Mouse (Mus musculus): ENCODE results near the gene Tbc1d10c. TPM values are rescaled to one million over a fixed set of nuclear protein-coding genes. Genes with fewer than 3 reads are reported as not detected.

Gene Tbc1d10c
- polyA plus RNA-seq (2014; fragmentation: Nextera tagmentation; extraction: Ambion mirVana), result 2.2 and 2.6 TPM in 2 replicates

DNA sequence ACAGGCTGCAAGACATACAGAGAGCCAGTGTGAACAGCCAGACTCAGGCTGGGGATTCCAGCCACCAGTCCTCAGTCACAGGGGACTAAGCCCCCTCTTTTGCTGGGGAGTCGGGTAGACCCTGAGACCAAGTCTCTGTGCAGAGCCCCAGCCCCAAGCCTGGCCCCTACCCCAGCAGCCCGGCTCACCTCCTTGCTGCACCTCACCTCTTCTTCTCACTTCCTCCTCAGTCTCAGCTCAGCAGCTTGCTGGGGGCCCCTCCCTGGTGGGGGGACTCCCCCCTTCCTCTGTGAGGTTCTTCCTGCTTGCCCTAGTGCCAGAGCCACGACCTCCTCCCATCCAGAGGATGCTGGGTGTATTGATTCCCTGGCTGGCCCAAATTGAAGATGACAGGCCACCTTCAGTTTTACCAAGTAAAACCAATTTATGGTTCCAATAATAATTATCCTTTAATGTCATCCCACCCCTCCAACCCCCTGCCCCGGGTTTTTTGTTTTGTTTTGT lies at the start of gene Tbc1d10c:
Gene Tbc1d10c (minus strand): TSS at position 454 of the 504 bp plus-strand sequence.
- H3K27me3 ChIP-seq (ENCODE audit: control insufficient read depth, insufficient read depth, low read length), result no peaks in the 10 kb centered on the region
- H3K9me3 ChIP-seq (ENCODE audit: control insufficient read depth, low read length), result no peaks in the 10 kb centered on the region
- H3K4me2 ChIP-seq (ENCODE audit: low read length), result peak within 1 kb of the TSS; percentile 94
- 50% methylated on average over 4 of the region's 4 CpGs for WGBS
- H3K4me3 ChIP-seq (ENCODE audit: control insufficient read depth in 1 of 2, insufficient read depth in 1 of 2, low read depth in 1 of 2, low read length in 2 of 2), result peak within 1 kb of the TSS; percentile 68 to 71
- peak within 1 kb of the TSS; percentile 78 to 89 for H3K27ac ChIP-seq (replicated peaks in 1 of 2; ENCODE audit: control insufficient read depth in 1 of 2, insufficient read depth in 1 of 2, low read depth in 2 of 2, low read length in 2 of 2)
- peaks cover 26 to 37% of the 10 kb centered on the region in 2 experiments for H3K4me1 ChIP-seq (ENCODE audit: control insufficient read depth in 2 of 2, insufficient read depth in 2 of 2, low read length in 2 of 2)
- no peak for ATAC-seq (ENCODE audit: insufficient number of reproducible peaks, insufficient read depth, low FRiP score, low read depth)
- peaks cover 30% of the 10 kb centered on the region for H3K36me3 ChIP-seq (ENCODE audit: control insufficient read depth, insufficient read depth, low read length)
- peak within 1 kb of the TSS; percentile 93 for H3K9ac ChIP-seq (ENCODE audit: low read length)

DNA sequence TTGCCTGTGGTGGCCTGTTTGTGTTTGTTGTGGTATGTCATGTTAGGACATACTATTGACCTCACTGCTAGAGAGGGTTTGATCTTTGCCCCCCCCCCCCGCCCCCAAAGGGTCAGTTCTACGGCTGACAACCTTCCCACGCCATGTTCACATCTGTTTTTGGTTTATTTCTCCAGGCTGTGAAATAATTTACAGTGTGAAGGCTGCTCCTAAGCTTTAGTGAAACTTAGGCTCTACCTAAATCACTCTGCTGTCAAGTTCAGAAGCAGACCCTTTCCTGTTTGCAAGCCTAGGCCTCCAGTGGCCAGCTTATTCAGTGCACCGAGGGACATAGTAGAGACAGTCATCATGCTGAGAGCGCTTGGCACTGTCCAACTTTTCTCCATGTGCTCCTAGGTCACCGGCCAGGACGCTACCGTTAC lies 49.2 kb upstream of the Tbc1d10c start:
- Histone ChIP-seq H3K27ac (replicated peaks in 1 of 2; ENCODE audit: control insufficient read depth in 1 of 2, insufficient read depth in 1 of 2, low read depth in 2 of 2, low read length in 2 of 2) (no peak overlapping the region), H3K4me3 (ENCODE audit: control insufficient read depth in 1 of 2, insufficient read depth in 1 of 2, low read depth in 1 of 2, low read length in 2 of 2) (no peak overlapping the region), H3K4me2 (ENCODE audit: low read length) (no peak overlapping the region), H3K36me3 (ENCODE audit: control insufficient read depth, insufficient read depth, low read length) (no peaks in the 10 kb centered on the region), H3K27me3 (ENCODE audit: control insufficient read depth, insufficient read depth, low read length) (no peaks in the 10 kb centered on the region), H3K9me3 (ENCODE audit: control insufficient read depth, low read length) (no peaks in the 10 kb centered on the region), H3K4me1 (ENCODE audit: control insufficient read depth in 2 of 2, insufficient read depth in 2 of 2, low read length in 2 of 2) (no peaks in the 10 kb centered on the region), H3K9ac (ENCODE audit: low read length) (no peak overlapping the region)
- no peak for ATAC-seq (ENCODE audit: insufficient number of reproducible peaks, insufficient read depth, low FRiP score, low read depth)
- WGBS, result 62% methylated on average over 8 of the region's 8 CpGs

DNA sequence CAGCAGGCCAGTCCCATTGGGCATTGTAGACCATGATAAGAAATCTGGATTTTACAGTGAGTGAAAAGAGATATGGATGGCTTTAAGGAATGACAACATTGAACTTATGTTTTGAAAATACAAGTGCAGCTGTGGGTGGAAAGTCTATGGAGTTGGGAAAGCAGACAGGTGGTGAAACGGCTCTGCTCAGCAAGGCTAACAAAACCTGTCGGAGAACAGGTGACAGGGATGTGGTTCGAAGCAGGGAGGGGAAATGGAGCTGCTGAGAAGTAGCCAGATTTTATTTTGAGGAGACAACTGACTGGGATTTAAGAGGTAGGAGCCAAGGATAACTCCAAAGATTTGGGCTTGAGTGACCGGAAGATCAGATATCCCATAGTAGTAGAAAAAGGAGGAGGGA lies 43.5 kb upstream of the Tbc1d10c start:
- H3K36me3 ChIP-seq (ENCODE audit: control insufficient read depth, insufficient read depth, low read length), result no peaks in the 10 kb centered on the region
- no peak overlapping the region for H3K4me2 ChIP-seq (ENCODE audit: low read length)
- no peaks in the 10 kb centered on the region for H3K9me3 ChIP-seq (ENCODE audit: control insufficient read depth, low read length)
- no peak overlapping the region for H3K4me3 ChIP-seq (ENCODE audit: control insufficient read depth in 1 of 2, insufficient read depth in 1 of 2, low read depth in 1 of 2, low read length in 2 of 2)
- peaks cover 4 to 5% of the 10 kb centered on the region in 2 experiments for H3K4me1 ChIP-seq (ENCODE audit: control insufficient read depth in 2 of 2, insufficient read depth in 2 of 2, low read length in 2 of 2)
- WGBS, result 75% methylated on average over 4 of the region's 4 CpGs
- no peak overlapping the region for H3K9ac ChIP-seq (ENCODE audit: low read length)
- H3K27me3 ChIP-seq (ENCODE audit: control insufficient read depth, insufficient read depth, low read length), result peaks cover 1% of the 10 kb centered on the region
- no peak overlapping the region for H3K27ac ChIP-seq (replicated peaks in 1 of 2; ENCODE audit: control insufficient read depth in 1 of 2, insufficient read depth in 1 of 2, low read depth in 2 of 2, low read length in 2 of 2)
- ATAC-seq (ENCODE audit: insufficient number of reproducible peaks, insufficient read depth, low FRiP score, low read depth), result no peak

DNA sequence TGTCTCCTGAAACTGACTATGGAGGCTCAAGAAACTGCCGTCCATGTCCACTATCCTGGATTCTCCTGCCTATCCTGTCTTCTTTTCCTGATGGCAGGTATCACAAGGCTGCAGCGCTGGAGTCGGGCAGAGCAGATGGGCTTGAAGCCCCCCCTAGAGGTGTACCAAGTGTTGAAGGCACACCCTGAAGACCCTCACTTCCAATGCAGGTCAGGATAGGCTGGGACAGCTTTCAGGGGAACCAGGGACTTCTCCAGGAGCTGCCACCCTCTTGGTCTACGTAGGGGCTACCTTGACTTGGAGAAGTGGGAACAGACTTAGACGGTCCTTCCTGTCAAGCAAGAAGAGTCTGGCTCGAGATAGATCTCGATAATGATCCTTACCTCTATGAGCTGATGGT lies 41.6 kb upstream of the Tbc1d10c start:
- peak overlapping the region; percentile 68 for H3K4me2 ChIP-seq (ENCODE audit: low read length)
- H3K4me3 ChIP-seq (ENCODE audit: control insufficient read depth in 1 of 2, insufficient read depth in 1 of 2, low read depth in 1 of 2, low read length in 2 of 2), result no peak overlapping the region; a peak in 1 of 4 replicates
- WGBS, result 76% methylated on average over 7 of the region's 7 CpGs
- peaks cover 9% of the 10 kb centered on the region for H3K27me3 ChIP-seq (ENCODE audit: control insufficient read depth, insufficient read depth, low read length)
- H3K9me3 ChIP-seq (ENCODE audit: control insufficient read depth, low read length), result no peaks in the 10 kb centered on the region
- H3K9ac ChIP-seq (ENCODE audit: low read length), result peak overlapping the region; percentile 73; the same call in 1 of the 2 replicates
- H3K27ac ChIP-seq (replicated peaks in 1 of 2; ENCODE audit: control insufficient read depth in 1 of 2, insufficient read depth in 1 of 2, low read depth in 2 of 2, low read length in 2 of 2), result peak overlapping the region in 1 of 2 experiments; percentile 73; a peak in 2 of 4 replicates
- H3K36me3 ChIP-seq (ENCODE audit: control insufficient read depth, insufficient read depth, low read length), result no peaks in the 10 kb centered on the region
- H3K4me1 ChIP-seq (ENCODE audit: control insufficient read depth in 2 of 2, insufficient read depth in 2 of 2, low read length in 2 of 2), result peaks cover 4 to 5% of the 10 kb centered on the region in 2 experiments
- ATAC-seq (ENCODE audit: insufficient number of reproducible peaks, insufficient read depth, low FRiP score, low read depth), result no peak

DNA sequence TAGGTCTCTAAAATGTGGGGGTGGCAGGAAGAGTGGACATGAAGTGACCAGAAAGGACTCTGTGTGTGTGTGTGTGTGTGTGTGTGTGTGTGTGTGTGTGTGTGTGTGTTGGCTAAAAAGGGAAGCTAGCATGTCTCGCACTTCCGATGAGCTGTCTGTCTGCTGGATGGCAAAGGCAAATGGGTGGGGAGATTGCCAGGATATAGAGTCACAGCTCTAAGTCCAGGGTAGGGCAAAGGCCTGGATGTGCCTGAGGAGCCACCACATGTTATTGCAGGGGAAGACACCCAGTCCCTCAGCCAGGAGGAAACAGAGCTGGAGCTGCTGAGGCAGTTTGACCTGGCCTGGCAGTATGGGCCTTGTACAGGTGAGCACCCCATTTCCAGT lies 41.1 kb upstream of the Tbc1d10c start:
- 18% methylated on average over 2 of the region's 2 CpGs for WGBS
- Histone ChIP-seq H3K27ac (replicated peaks in 1 of 2; ENCODE audit: control insufficient read depth in 1 of 2, insufficient read depth in 1 of 2, low read depth in 2 of 2, low read length in 2 of 2) (peak overlapping the region; percentile 73 to 85), H3K9ac (ENCODE audit: low read length) (peak overlapping the region; percentile 73), H3K36me3 (ENCODE audit: control insufficient read depth, insufficient read depth, low read length) (no peaks in the 10 kb centered on the region), H3K27me3 (ENCODE audit: control insufficient read depth, insufficient read depth, low read length) (peaks cover 9% of the 10 kb centered on the region), H3K4me2 (ENCODE audit: low read length) (peak overlapping the region; percentile 68), H3K4me3 (ENCODE audit: control insufficient read depth in 1 of 2, insufficient read depth in 1 of 2, low read depth in 1 of 2, low read length in 2 of 2) (peak overlapping the region; percentile 53 to 77), H3K4me1 (ENCODE audit: control insufficient read depth in 2 of 2, insufficient read depth in 2 of 2, low read length in 2 of 2) (peaks cover 4 to 5% of the 10 kb centered on the region in 2 experiments), H3K9me3 (ENCODE audit: control insufficient read depth, low read length) (no peaks in the 10 kb centered on the region)
- no peak for ATAC-seq (ENCODE audit: insufficient number of reproducible peaks, insufficient read depth, low FRiP score, low read depth)

DNA sequence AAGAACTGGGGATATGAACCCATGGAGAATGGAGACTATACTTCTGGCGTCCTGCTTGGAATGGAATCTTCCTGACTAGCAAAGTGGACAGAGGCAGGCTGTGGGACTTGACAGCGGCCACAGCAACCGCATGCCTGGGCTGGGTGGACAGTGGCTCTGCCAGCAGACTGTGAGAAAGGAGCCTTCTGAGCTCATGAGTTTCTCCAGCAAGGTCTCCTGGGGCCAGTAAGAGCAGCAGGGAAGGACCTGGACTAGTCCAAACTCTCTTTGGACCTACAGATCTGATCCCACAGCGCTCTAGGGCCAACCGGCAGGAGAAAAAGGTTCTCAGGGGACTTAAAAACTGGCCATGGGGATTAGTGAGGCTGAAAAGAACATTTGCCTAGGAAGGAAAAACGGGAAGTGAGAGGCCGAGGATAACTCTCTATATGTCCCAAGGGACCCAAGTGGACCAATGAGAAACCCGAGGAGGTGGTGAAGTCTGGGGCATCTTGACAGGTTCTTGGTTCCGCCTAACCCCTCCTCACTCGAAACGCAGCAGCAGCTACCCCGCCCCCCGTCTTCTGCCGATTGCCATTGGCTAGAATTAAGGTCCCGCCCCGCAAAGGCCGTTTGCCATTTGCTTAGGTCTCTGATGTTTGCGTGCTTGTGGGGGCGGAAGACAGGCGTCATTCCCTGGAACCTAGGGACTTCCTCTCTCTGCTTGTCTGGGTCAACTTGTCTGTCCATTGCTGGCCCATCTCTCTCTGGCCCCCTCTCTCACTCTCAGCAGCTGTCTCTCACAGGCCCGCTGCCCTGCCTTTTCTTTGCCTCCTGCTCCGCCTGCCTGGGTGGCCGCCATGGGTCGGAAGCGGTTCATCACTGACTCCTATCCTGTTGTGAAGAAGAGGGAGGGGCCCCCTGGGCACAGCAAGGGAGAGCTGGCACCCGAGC lies 40.4 kb upstream of the Tbc1d10c start, which contains the start of gene Pold4:
Gene Pold4 (plus strand): TSS at position 647 of the 933 bp plus-strand sequence.
- peaks cover 13% of the 10 kb centered on the region for H3K27me3 ChIP-seq (ENCODE audit: control insufficient read depth, insufficient read depth, low read length)
- H3K4me2 ChIP-seq (ENCODE audit: low read length), result peak within 1 kb of the TSS; percentile 68
- H3K4me3 ChIP-seq (ENCODE audit: control insufficient read depth in 1 of 2, insufficient read depth in 1 of 2, low read depth in 1 of 2, low read length in 2 of 2), result peak within 1 kb of the TSS; percentile 53 to 77
- H3K27ac ChIP-seq (replicated peaks in 1 of 2; ENCODE audit: control insufficient read depth in 1 of 2, insufficient read depth in 1 of 2, low read depth in 2 of 2, low read length in 2 of 2), result peak within 1 kb of the TSS; percentile 73 to 85
- WGBS, result 7% methylated on average over 26 of the region's 26 CpGs
- no peaks in the 10 kb centered on the region for H3K9me3 ChIP-seq (ENCODE audit: control insufficient read depth, low read length)
- ATAC-seq (ENCODE audit: insufficient number of reproducible peaks, insufficient read depth, low FRiP score, low read depth), result peak; percentile 84
- H3K9ac ChIP-seq (ENCODE audit: low read length), result peak within 1 kb of the TSS; percentile 73
- peaks cover 4 to 5% of the 10 kb centered on the region in 2 experiments for H3K4me1 ChIP-seq (ENCODE audit: control insufficient read depth in 2 of 2, insufficient read depth in 2 of 2, low read length in 2 of 2)
- H3K36me3 ChIP-seq (ENCODE audit: control insufficient read depth, insufficient read depth, low read length), result no peaks in the 10 kb centered on the region

DNA sequence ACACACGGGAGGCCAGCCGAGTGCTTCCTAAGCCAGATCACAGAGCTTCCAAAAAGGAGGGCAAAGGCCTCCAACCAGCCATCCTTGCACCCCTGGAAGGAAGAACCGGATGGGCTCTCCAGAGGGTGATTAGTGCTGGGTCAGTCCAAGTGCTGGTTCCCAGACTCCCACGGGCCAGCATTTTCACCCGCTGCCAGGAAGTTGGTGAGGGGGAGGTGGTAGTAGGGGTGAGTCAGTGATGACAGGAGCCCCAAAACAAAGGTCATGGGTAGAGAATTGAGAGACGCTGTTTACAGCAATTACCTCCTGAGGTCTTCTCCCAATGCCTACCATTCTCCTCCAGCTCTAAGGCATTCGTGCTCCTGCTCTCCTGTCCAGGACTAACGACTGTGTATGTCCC lies 39.3 kb upstream of the Tbc1d10c start:
- Histone ChIP-seq H3K4me3 (ENCODE audit: control insufficient read depth in 1 of 2, insufficient read depth in 1 of 2, low read depth in 1 of 2, low read length in 2 of 2) (no peak overlapping the region), H3K9me3 (ENCODE audit: control insufficient read depth, low read length) (no peaks in the 10 kb centered on the region), H3K27ac (replicated peaks in 1 of 2; ENCODE audit: control insufficient read depth in 1 of 2, insufficient read depth in 1 of 2, low read depth in 2 of 2, low read length in 2 of 2) (no peak overlapping the region; a peak in 1 of 4 replicates), H3K27me3 (ENCODE audit: control insufficient read depth, insufficient read depth, low read length) (peaks cover 13% of the 10 kb centered on the region), H3K36me3 (ENCODE audit: control insufficient read depth, insufficient read depth, low read length) (no peaks in the 10 kb centered on the region), H3K4me2 (ENCODE audit: low read length) (no peak overlapping the region), H3K4me1 (ENCODE audit: control insufficient read depth in 2 of 2, insufficient read depth in 2 of 2, low read length in 2 of 2) (peaks cover 4 to 5% of the 10 kb centered on the region in 2 experiments), H3K9ac (ENCODE audit: low read length) (no peak overlapping the region)
- WGBS, result 56% methylated on average over 8 of the region's 8 CpGs
- ATAC-seq (ENCODE audit: insufficient number of reproducible peaks, insufficient read depth, low FRiP score, low read depth), result no peak

Measured in heart, embryonic 14.5 days (tissue).